Mouse (Mus musculus): Measurements from ENCODE around the gene Krtap16-1. TPM values are rescaled to one million over a fixed set of nuclear protein-coding genes. Genes with fewer than 3 reads are reported as not detected.

Gene Krtap16-1
- polyA plus RNA-seq, 1 experiment from 2014 or later = not detected

GRCm38 (mm10) chr11:99935991-99936390 lies 50.4 kb downstream of the Krtap16-1 start, which contains the start of gene Krtap31-2:
Krtap31-2 (plus strand) TSS chr11:99936291.
- H3K27ac ChIP-seq = no peak within 1 kb of the TSS
- no peak within 1 kb of the TSS for H3K4me3 ChIP-seq
- no peaks in the 10 kb centered on the region for H3K36me3 ChIP-seq
- no peak within 1 kb of the TSS for H3K4me2 ChIP-seq (replicated peaks)
- ATAC-seq (ENCODE audit: low FRiP score) = no peak
- no peaks in the 10 kb centered on the region for H3K27me3 ChIP-seq
- H3K9ac ChIP-seq = no peak within 1 kb of the TSS
- 94% methylated on average over 1 of the region's 1 CpGs for WGBS
- no peaks in the 10 kb centered on the region for H3K4me1 ChIP-seq
- no peaks in the 10 kb centered on the region; the same call in 1 of the 2 replicates for H3K9me3 ChIP-seq (replicated peaks)

Other genes with a start within 250 kb of the Krtap16-1 start
- not detected in 2 replicates for gene Gm11595, start 213.7 kb downstream of the Krtap16-1 start, polyA plus RNA-seq (2016; fragmentation: Nextera tagmentation; extraction: Ambion mirVana)
- gene Krtap4-8, start 205.9 kb downstream of the Krtap16-1 start, polyA plus RNA-seq (2016; fragmentation: Nextera tagmentation; extraction: Ambion mirVana) = not detected in 2 replicates
- gene Krtap4-9, start 201.4 kb downstream of the Krtap16-1 start, polyA plus RNA-seq (2016; fragmentation: Nextera tagmentation; extraction: Ambion mirVana) = not detected in 2 replicates
- not detected in 2 replicates for gene Gm11596, start 193.1 kb downstream of the Krtap16-1 start, polyA plus RNA-seq (2016; fragmentation: Nextera tagmentation; extraction: Ambion mirVana)
- gene Gm11569, start 187.7 kb downstream of the Krtap16-1 start, polyA plus RNA-seq (2016; fragmentation: Nextera tagmentation; extraction: Ambion mirVana) = not detected in 2 replicates
- gene Gm11554, start 182.2 kb downstream of the Krtap16-1 start, polyA plus RNA-seq (2016; fragmentation: Nextera tagmentation; extraction: Ambion mirVana) = not detected in 2 replicates
- not detected in 2 replicates for gene Krtap4-13, start 176.7 kb downstream of the Krtap16-1 start, polyA plus RNA-seq (2016; fragmentation: Nextera tagmentation; extraction: Ambion mirVana)
- not detected in 2 replicates for gene Gm11564, start 170.9 kb downstream of the Krtap16-1 start, polyA plus RNA-seq (2016; fragmentation: Nextera tagmentation; extraction: Ambion mirVana)
- not detected in 2 replicates for gene 2300003K06Rik, start 148.5 kb downstream of the Krtap16-1 start, polyA plus RNA-seq (2016; fragmentation: Nextera tagmentation; extraction: Ambion mirVana)
- gene Krtap4-16, start 135.0 kb downstream of the Krtap16-1 start, polyA plus RNA-seq (2016; fragmentation: Nextera tagmentation; extraction: Ambion mirVana) = not detected in 2 replicates
- not detected in 2 replicates for gene Gm11568, start 128.7 kb downstream of the Krtap16-1 start, polyA plus RNA-seq (2016; fragmentation: Nextera tagmentation; extraction: Ambion mirVana)
- gene Gm11559, start 122.1 kb downstream of the Krtap16-1 start, polyA plus RNA-seq (2016; fragmentation: Nextera tagmentation; extraction: Ambion mirVana) = not detected in 2 replicates
- not detected in 2 replicates for gene Krtap9-1, start 113.2 kb downstream of the Krtap16-1 start, polyA plus RNA-seq (2016; fragmentation: Nextera tagmentation; extraction: Ambion mirVana)
- gene Gm11567, start 107.4 kb downstream of the Krtap16-1 start, polyA plus RNA-seq (2016; fragmentation: Nextera tagmentation; extraction: Ambion mirVana) = not detected in 2 replicates
- gene Krtap31-1, start 78.7 kb downstream of the Krtap16-1 start, polyA plus RNA-seq (2016; fragmentation: Nextera tagmentation; extraction: Ambion mirVana) = not detected in 2 replicates
- not detected in 2 replicates for gene Gm11565, start 71.8 kb downstream of the Krtap16-1 start, polyA plus RNA-seq (2016; fragmentation: Nextera tagmentation; extraction: Ambion mirVana)
- not detected in 2 replicates for gene Krtap31-2, start 50.3 kb downstream of the Krtap16-1 start, polyA plus RNA-seq (2016; fragmentation: Nextera tagmentation; extraction: Ambion mirVana)
- gene Krtap9-5, start 38.1 kb downstream of the Krtap16-1 start, polyA plus RNA-seq (2016; fragmentation: Nextera tagmentation; extraction: Ambion mirVana) = not detected in 2 replicates
- not detected in 2 replicates for gene Krtap29-1, start 7.5 kb downstream of the Krtap16-1 start, polyA plus RNA-seq (2016; fragmentation: Nextera tagmentation; extraction: Ambion mirVana)
- not detected in 2 replicates for gene Krtap17-1, start 7.4 kb upstream of the Krtap16-1 start, polyA plus RNA-seq (2016; fragmentation: Nextera tagmentation; extraction: Ambion mirVana)
- not detected in 2 replicates for gene Krt33a, start 29.6 kb upstream of the Krtap16-1 start, polyA plus RNA-seq (2016; fragmentation: Nextera tagmentation; extraction: Ambion mirVana)
- gene Krt33b, start 43.3 kb upstream of the Krtap16-1 start, polyA plus RNA-seq (2016; fragmentation: Nextera tagmentation; extraction: Ambion mirVana) = 0.14 TPM in 1 of 2 replicates, not detected in the other
- gene Krt34, start 55.0 kb upstream of the Krtap16-1 start, polyA plus RNA-seq (2016; fragmentation: Nextera tagmentation; extraction: Ambion mirVana) = not detected in 2 replicates
- not detected in 2 replicates for gene Krt31, start 64.0 kb upstream of the Krtap16-1 start, polyA plus RNA-seq (2016; fragmentation: Nextera tagmentation; extraction: Ambion mirVana)
- gene Krt32, start 101.6 kb upstream of the Krtap16-1 start, polyA plus RNA-seq (2016; fragmentation: Nextera tagmentation; extraction: Ambion mirVana) = not detected in 2 replicates
- not detected in 2 replicates for gene Krt35, start 109.6 kb upstream of the Krtap16-1 start, polyA plus RNA-seq (2016; fragmentation: Nextera tagmentation; extraction: Ambion mirVana)
- not detected in 2 replicates for gene Krt36, start 119.0 kb upstream of the Krtap16-1 start, polyA plus RNA-seq (2016; fragmentation: Nextera tagmentation; extraction: Ambion mirVana)
- gene Krt13, start 135.0 kb upstream of the Krtap16-1 start, polyA plus RNA-seq (2016; fragmentation: Nextera tagmentation; extraction: Ambion mirVana) = not detected in 2 replicates
- 10.5 and 17.3 TPM in 2 replicates for gene Krt15, start 149.3 kb upstream of the Krtap16-1 start, polyA plus RNA-seq (2016; fragmentation: Nextera tagmentation; extraction: Ambion mirVana)
- gene Krt19, start 162.1 kb upstream of the Krtap16-1 start, polyA plus RNA-seq (2016; fragmentation: Nextera tagmentation; extraction: Ambion mirVana) = 4.5 and 6.7 TPM in 2 replicates
- gene Krt9, start 206.6 kb upstream of the Krtap16-1 start, polyA plus RNA-seq (2016; fragmentation: Nextera tagmentation; extraction: Ambion mirVana) = 0.08 TPM in 1 of 2 replicates, not detected in the other
- 10.2 and 12.3 TPM in 2 replicates for gene Krt14, start 221.0 kb upstream of the Krtap16-1 start, polyA plus RNA-seq (2016; fragmentation: Nextera tagmentation; extraction: Ambion mirVana)